Mouse (Mus musculus) B cell, adult 2 months (primary cell): ENCODE data around the gene Gcm1.
A peak's percentile ranks its signal among the peaks of the same experiment; 100 is the strongest.

Experiments
- DNase-seq, 2 experiments: peaks; one replicate each; pipeline ENCODE4 v3.0.0; 2022

Gene Gcm1

DNA sequence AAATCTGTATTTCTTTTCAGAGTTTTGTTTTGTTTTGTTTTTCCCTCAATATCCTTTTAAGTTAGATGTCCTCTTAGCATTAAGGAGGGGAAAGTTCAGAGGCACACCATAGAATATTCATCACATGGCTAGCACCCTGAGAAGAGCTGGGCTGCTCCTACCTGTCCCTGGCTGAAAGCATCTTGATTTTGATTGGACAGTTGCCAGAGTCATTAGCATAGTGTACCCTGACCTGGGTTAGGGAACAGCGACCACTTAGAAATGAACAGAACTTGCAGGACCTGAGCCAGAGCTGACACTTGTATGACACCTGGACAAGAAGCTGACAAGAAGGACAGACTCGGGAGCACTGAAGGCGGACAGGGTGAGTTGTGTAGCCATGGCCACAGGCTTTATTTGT lies at the start of gene Gcm1:
TSS of gene Gcm1 (plus strand) at position 248 of the 400 bp plus-strand sequence.
- DNase-seq, result no peak

DNA sequence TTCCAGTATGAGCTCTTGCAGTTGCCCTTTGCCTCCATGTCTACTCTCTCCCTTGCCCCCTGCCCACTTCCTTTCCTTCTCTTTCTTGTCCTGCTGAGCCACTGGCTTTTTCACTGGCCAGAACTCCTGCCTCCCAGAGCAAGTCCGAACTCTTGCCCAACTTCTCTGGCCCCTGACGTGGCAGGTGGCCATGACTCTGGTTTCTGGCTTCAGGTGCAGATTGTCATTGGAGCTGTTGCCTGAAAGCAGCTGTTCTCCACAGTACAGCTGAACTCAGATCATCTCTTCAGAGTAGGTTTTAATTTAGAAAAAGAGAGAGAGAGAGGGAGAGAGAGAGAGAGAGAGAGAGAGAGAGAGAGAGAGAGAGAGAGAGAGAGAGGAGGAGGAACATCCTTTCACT lies 48.4 kb upstream of the Gcm1 start:
- DNase-seq, result no peak

GRCm38 (mm10) chr9:78005481-78005880 lies 46.2 kb upstream of the Gcm1 start:
- DNase-seq, result peak; percentile 66 to 78

DNA sequence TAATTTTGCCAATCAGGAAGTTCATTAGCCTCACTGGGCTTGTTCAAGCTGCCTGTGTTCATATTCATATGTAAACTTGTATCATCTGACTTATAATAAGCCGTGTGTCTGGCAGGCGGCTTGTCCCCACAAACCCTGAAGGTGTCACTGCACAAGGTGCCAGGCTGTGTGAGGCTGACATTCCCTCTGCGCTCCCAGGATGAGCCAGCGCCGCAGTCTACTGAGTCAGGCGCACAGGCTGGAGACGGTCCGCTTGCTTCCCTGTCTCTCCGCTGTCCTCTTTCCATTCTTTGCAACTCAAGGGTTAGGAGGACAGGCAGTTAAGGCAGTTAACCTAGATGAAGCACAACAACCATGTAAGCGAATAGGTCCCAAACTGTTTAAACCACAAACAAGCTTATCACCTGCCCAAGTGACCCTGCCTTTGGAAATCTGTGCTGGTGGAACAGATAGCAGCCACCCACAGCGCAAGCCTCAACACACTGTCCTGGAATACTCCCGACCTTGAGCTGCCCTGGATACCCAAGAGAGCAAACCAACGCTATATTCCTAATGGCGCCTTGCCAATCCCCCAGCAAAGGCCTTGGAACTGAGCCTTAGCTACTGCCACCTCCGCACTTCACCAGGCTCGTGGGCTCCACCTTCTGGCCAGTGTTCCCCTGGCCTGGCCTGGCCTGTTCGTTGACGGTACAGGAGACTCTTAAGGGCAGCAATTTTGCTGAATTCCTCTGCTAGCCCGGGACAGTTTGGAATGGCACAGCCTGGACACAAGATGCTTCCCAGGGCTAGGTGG lies 45.3 kb upstream of the Gcm1 start:
- DNase-seq, result peak; percentile 82 to 85

- no peak for DNase-seq
Observed at GRCm38 (mm10) chr9:78009382-78009781, 42.3 kb upstream of the Gcm1 start.

DNA sequence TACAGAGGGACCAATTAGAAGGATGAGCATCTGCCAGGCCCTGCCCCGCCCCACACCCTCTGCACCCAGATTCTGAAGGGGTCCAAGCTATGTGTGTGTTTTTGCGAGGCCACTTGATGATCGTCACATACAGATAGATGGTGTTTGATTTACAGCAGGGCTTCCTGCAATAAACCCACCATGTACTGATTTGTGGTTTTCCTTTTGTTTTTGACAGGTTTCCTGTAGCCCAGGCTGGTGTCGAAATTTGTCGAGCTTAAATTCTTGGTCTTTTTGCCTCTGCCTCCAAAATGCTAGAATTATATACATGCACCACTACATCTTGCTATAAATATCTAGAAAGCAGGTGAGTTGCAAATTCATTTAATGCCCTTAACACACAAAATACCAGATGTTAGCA lies 41.5 kb upstream of the Gcm1 start:
- no peak for DNase-seq

- no peak for DNase-seq
Observed at GRCm38 (mm10) chr9:78010707-78011106, 41.0 kb upstream of the Gcm1 start.

DNA sequence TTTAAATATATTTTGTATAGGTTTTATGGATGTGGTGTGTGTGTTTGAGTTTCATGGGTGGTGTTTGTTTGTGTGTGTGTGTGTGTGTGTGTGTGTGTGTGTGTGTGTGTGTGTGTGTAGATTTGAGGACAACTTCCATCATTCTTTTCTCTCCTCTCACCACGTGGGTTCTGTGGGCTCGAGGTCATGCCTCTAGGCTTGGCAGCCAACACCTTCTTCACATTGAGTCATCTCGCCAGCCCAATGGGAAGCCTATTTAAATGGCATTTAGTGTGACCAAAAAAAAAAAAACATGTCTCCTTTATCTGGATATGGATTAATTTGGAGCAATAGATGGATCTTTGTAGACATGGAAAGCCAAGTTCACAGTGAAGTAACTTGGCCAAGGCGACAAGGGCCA lies 39.7 kb upstream of the Gcm1 start:
- no peak for DNase-seq

- no peak for DNase-seq
Observed at GRCm38 (mm10) chr9:78012681-78013080, 39.0 kb upstream of the Gcm1 start.

GRCm38 (mm10) chr9:78013813-78014212 lies 37.9 kb upstream of the Gcm1 start:
- no peak for DNase-seq

GRCm38 (mm10) chr9:78015816-78016215 lies 35.9 kb upstream of the Gcm1 start:
- no peak for DNase-seq

- DNase-seq, result no peak
Observed at GRCm38 (mm10) chr9:78016288-78016687, 35.4 kb upstream of the Gcm1 start.

GRCm38 (mm10) chr9:78021256-78021655 lies 30.5 kb upstream of the Gcm1 start:
- no peak for DNase-seq

DNA sequence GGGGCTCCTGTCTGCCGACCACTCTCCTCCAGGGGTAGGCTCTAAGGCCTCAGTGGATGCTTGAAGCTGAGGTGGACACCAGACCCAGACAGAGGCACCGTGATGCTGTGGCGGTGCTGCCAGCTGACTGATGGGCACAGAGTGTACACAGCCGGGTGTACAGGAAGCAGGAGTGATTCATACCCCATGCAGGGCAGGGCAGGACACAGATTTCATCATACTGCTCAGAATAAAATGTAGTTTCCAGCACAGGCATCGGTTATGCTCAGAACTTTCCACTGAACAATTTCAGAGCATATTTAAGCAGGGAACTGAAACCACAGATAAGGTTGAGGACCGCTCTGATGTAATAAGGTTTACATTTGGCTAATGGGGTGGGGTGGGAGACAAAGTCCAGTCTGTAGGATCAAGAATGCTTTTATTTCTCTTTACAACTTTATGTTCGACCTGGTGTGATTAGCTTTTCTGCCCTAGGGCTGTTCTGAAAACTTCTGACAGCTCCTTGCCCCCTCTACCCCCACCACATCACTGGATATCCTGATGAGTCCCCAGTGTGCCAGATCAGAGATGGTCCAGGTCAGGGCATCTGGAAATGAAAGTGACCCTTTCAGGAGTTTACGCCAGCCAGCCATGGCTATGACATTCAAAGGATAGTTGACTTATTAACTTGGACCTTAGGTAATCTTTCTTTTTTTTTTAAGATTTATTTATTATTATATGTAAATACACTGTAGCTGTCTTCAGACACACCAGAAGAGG lies 29.4 kb upstream of the Gcm1 start:
- DNase-seq, result peak; percentile 15 to 19

DNA sequence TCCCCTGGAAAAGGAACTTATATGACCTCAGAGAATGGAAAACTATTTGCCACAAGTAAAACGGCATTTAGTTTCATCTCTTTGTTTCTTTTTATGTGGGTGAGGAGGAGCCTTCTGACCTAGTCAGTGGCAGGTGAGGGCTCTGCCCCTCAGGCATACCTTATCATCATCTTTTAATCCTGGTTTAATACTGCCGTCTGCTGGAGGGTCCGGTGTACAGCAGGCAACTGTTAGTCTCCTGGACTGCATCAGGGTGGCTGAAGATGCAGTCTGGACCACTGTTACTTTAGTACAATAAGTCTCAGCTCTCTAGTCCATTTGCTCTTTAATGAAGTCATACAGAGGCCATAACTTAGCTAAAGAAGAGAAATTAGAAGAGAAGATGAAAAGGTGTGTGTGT lies 26.9 kb upstream of the Gcm1 start:
- peak; percentile 64 to 72 for DNase-seq

GRCm38 (mm10) chr9:78027099-78027498 lies 24.6 kb upstream of the Gcm1 start:
- no peak for DNase-seq

DNA sequence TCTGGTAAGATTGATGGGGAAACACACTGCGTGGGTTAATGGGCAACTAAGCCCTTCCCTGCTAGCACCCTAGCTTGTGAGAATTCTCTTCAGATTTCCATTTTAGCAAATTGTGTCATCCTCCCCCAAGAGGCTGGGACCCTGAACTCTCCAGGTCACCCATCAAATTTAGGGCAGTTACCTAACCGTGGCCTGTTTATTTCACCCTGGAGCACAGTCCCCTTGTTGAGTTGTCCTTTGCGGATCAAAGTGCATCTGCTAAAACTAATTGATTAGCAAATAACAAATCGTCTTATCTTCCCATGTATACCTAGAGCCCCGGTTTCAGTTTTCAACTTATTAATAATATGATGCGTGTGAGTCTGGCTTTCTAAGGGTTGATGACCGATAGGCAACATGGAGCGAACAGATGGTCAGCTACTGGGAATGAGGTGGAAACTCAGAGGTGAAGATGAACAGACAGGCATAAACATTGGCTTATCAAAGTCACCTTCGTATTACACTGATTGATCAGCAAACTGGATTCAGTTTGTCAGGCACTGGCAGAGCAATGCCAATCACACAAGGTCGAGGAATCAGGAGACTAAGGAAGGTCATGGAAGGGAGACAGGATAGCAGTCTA lies 20.8 kb upstream of the Gcm1 start:
- no peak for DNase-seq

- DNase-seq, result no peak
Observed at GRCm38 (mm10) chr9:78032930-78033329, 18.8 kb upstream of the Gcm1 start.

- DNase-seq, result no peak
Observed at GRCm38 (mm10) chr9:78035296-78035695, 16.4 kb upstream of the Gcm1 start.

DNA sequence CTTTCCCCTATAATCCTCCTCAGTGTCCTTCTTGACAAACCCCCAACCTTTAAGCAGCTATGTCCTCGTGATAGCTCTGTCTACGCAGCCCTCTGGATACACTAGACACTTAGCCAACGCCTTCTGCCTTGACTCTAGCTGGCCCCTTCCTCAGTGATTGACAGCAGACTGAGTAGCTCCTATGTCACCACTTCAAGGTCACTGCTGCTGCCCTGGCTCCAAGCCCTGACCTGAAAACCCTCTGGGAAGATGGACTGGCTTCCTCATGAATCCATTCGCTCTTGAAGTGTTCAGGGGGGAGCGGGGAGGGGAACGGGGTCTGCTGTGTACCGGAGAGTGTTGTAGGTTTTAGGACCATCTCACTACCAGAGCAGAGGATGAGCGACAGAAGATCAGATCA lies 15.9 kb upstream of the Gcm1 start:
- DNase-seq, result no peak

GRCm38 (mm10) chr9:78038755-78039489 lies 12.8 kb upstream of the Gcm1 start:
- DNase-seq, result peak; percentile 84 to 85

DNA sequence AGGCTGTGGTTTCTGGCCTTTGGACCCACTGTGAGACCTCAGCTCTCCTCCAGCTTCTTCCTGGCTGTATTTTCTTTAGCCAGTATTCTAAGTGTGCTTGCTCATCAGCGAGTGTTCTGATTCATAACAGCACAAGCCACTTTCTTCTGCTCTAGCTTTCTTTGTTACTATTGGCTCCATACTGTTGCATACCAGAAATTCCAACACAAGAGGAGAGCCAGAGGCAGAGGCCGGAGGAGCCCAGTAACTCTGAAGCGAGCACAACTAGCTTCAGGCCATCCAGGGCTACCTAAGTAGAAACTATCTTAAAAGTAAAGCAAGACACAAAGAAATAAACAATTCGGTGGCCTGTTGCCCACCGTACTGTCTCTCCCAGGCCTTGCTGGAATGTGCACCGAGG lies 6.6 kb upstream of the Gcm1 start:
- DNase-seq, result no peak

GRCm38 (mm10) chr9:78046755-78047154 lies 5.0 kb upstream of the Gcm1 start:
- peak; percentile 26 to 36 for DNase-seq
